In genomic region chr17:73808431-73808830, GRCm38 (mm10) we compare ENCODE assay signal across 13 mouse cellular contexts. TPM values are rescaled to one million over a fixed set of nuclear protein-coding genes. Genes with fewer than 3 reads are reported as not detected.
DNase-seq lines count a peak whose midpoint lies in the region; ATAC-seq and TF ChIP-seq lines count a peak whose summit lies in the region.
"Had no signal": no experiment of that assay in that cellular context is flagged by ENCODE, and none has a peak within 500 bp of the region (broad histone marks: within the 10 kb centered on the region; RNA-seq: fewer than 3 reads in every experiment).

No protein-coding gene starts in this region.

- no peak overlapping the region; a peak in 1 of 4 replicates for H3K4me3 ChIP-seq in MEL (ENCODE audit: control insufficient read depth in 1 of 2, insufficient read depth in 1 of 2, low read depth in 2 of 2, low read length in 2 of 2)
- H3K4me3 ChIP-seq in kidney, embryonic 15.5 days (replicated peaks): no peak overlapping the region
- 0 out of 2 replicates have a peak overlapping the region, but pooled peaks have one; percentile 17 for H3K4me3 ChIP-seq in liver, embryonic 13.5 days (replicated peaks)
- no peak overlapping the region for H3K4me3 ChIP-seq in forebrain, embryonic 10.5 days
- H3K4me3 ChIP-seq: hindbrain, embryonic 15.5 days; neural tube, embryonic 12.5 days had no signal

- TF ChIP-seq POLR2A in MEL (IDR thresholded peaks at IDR 0.05; ENCODE audit: control insufficient read depth in 1 of 2, insufficient read depth in 1 of 2, low read depth in 1 of 2, low read length in 2 of 2, poor library complexity in 1 of 2): no peak

- peaks cover 40% of the 10 kb centered on the region for H3K79me2 ChIP-seq in MEL (ENCODE audit: control insufficient read depth, insufficient read depth, low read length, poor library complexity)

- peak overlapping the region; percentile 9; the same call in 1 of the 2 replicates for H3K4me2 ChIP-seq in kidney, embryonic 15.5 days
- H3K4me2 ChIP-seq in liver, embryonic 13.5 days: peak overlapping the region; percentile 8; the same call in 1 of the 2 replicates
- H3K4me2 ChIP-seq: hindbrain, embryonic 15.5 days; neural tube, embryonic 12.5 days had no signal

- no peaks in the 10 kb centered on the region for H3K27me3 ChIP-seq in MEL (ENCODE audit: control insufficient read depth in 1 of 2, insufficient read depth in 2 of 2, low read length in 2 of 2)
- no peaks in the 10 kb centered on the region for H3K27me3 ChIP-seq in kidney, embryonic 15.5 days
- H3K27me3 ChIP-seq in liver, embryonic 13.5 days: peaks cover 16% of the 10 kb centered on the region
- H3K27me3 ChIP-seq in forebrain, embryonic 10.5 days (ENCODE audit: poor library complexity, severe bottlenecking): no peaks in the 10 kb centered on the region; the same call in 1 of the 2 replicates
- H3K27me3 ChIP-seq: hindbrain, embryonic 15.5 days; neural tube, embryonic 12.5 days had no signal

- 45% methylated on average over 6 of the region's 6 CpGs for WGBS in kidney, embryonic 15.5 days
- 70% methylated on average over 6 of the region's 6 CpGs for WGBS in liver, embryonic 13.5 days (ENCODE audit: insufficient replicate concordance)
- 90% methylated on average over 6 of the region's 6 CpGs for WGBS in forebrain, embryonic 10.5 days

- no peak for TF ChIP-seq EP300 in MEL (IDR thresholded peaks at IDR 0.05; ENCODE audit: low read depth in 1 of 2, low read length in 2 of 2)

- H3K36me3 ChIP-seq in MEL (ENCODE audit: control insufficient read depth in 1 of 2, insufficient read depth in 2 of 2, low read length in 2 of 2): peaks cover 0 to 25% of the 10 kb centered on the region in 2 experiments
- no peaks in the 10 kb centered on the region for H3K36me3 ChIP-seq in kidney, embryonic 15.5 days
- no peaks in the 10 kb centered on the region for H3K36me3 ChIP-seq in liver, embryonic 13.5 days
- H3K36me3 ChIP-seq in forebrain, embryonic 10.5 days (replicated peaks): no peaks in the 10 kb centered on the region
- H3K36me3 ChIP-seq: hindbrain, embryonic 15.5 days; neural tube, embryonic 12.5 days had no signal

- H3K27ac ChIP-seq in MEL (ENCODE audit: control insufficient read depth, low read depth, low read length): peak overlapping the region; percentile 41
- H3K27ac ChIP-seq in kidney, embryonic 15.5 days: 0 out of 2 replicates have a peak overlapping the region, but pooled peaks have one; percentile 45
- H3K27ac ChIP-seq in liver, embryonic 13.5 days: no peak overlapping the region
- H3K27ac ChIP-seq in forebrain, embryonic 10.5 days: no peak overlapping the region
- H3K27ac ChIP-seq: hindbrain, embryonic 15.5 days; macrophage; neural tube, embryonic 12.5 days had no signal

- DNase-seq in adrenal gland, postnatal 10 days: peak; percentile 19
- no peak for DNase-seq in adrenal gland, postnatal 36 days
- no peak for DNase-seq in MEL (ENCODE audit: low read depth, low spot score)
- no peak for DNase-seq in liver, embryonic 13.5 days
- DNase-seq in ovary, postnatal 14 days (ENCODE audit: low spot score): no peak
- DNase-seq in forebrain, embryonic 10.5 days (ENCODE audit: extremely low spot score, low spot score): no peak
- DNase-seq in frontal cortex, postnatal 10 days (ENCODE audit: low spot score in 2 of 2): no peak
- DNase-seq: cerebellum, postnatal 14 days; forebrain, postnatal 0 days had no signal

- ATAC-seq in kidney, embryonic 15.5 days (replicated peaks; ENCODE audit: low FRiP score): no peak
- ATAC-seq in liver, embryonic 13.5 days (ENCODE audit: low read depth): no peak
- ATAC-seq: forebrain, postnatal 0 days had no signal

- TF ChIP-seq RAD21 in MEL (IDR thresholded peaks at IDR 0.05; ENCODE audit: low read depth, low read length): no peak

- peaks cover 7 to 28% of the 10 kb centered on the region in 2 experiments for H3K4me1 ChIP-seq in MEL (ENCODE audit: control insufficient read depth in 1 of 2, insufficient read depth in 2 of 2, low read length in 2 of 2)
- peaks cover 21% of the 10 kb centered on the region for H3K4me1 ChIP-seq in kidney, embryonic 15.5 days
- H3K4me1 ChIP-seq in liver, embryonic 13.5 days (replicated peaks): peaks cover 20% of the 10 kb centered on the region
- H3K4me1 ChIP-seq in forebrain, embryonic 10.5 days: peaks cover 19% of the 10 kb centered on the region

- no peak for TF ChIP-seq CTCF in MEL (IDR thresholded peaks at IDR 0.05 in 2 of 3, conservative IDR thresholded peaks at IDR 0.05 in 1 of 3; ENCODE audit: control insufficient read depth in 1 of 3, insufficient read depth in 1 of 3, low read depth in 2 of 3, low read length in 3 of 3, poor library complexity in 1 of 3, severe bottlenecking in 1 of 3)

- no peaks in the 10 kb centered on the region for H3K9me3 ChIP-seq in MEL (replicated peaks; ENCODE audit: insufficient read depth, low read length)
- no peaks in the 10 kb centered on the region for H3K9me3 ChIP-seq in kidney, embryonic 15.5 days (replicated peaks)
- H3K9me3 ChIP-seq in liver, embryonic 13.5 days (replicated peaks): no peaks in the 10 kb centered on the region
- H3K9me3 ChIP-seq in forebrain, embryonic 10.5 days: no peaks in the 10 kb centered on the region
- H3K9me3 ChIP-seq: hindbrain, embryonic 15.5 days; neural tube, embryonic 12.5 days had no signal

- no peak overlapping the region for H3K9ac ChIP-seq in MEL (ENCODE audit: control insufficient read depth, low read depth, low read length, poor library complexity, severe bottlenecking)
- H3K9ac ChIP-seq in kidney, embryonic 15.5 days: no peak overlapping the region
- no peak overlapping the region for H3K9ac ChIP-seq in liver, embryonic 13.5 days
- H3K9ac ChIP-seq: forebrain, postnatal 0 days; hindbrain, embryonic 15.5 days; neural tube, embryonic 12.5 days had no signal

TF ChIP-seq in MEL, 35 proteins besides CTCF, POLR2A, EP300 and RAD21:
- TF ChIP-seq HCFC1 (IDR thresholded peaks at IDR 0.05; ENCODE audit: low read depth, low read length) (no peak), NELFE (IDR thresholded peaks at IDR 0.05; ENCODE audit: low read depth, low read length) (no peak), TBP (IDR thresholded peaks at IDR 0.05; ENCODE audit: low read depth, low read length) (no peak), SMC3 (IDR thresholded peaks at IDR 0.05; ENCODE audit: low read depth, low read length) (no peak)

RNA-seq across cellular contexts. Expression of gene Ehd3, which starts 4.5 kb away (rescaled TPM):
- total RNA-seq in adrenal gland, postnatal 10 days (2021): 10 to 100 TPM; 41.0 to 70.0 TPM
- 100 to 1,000 TPM in 1 of 2 experiments, 10 to 100 TPM in 1; 59.7 to 127 TPM for total RNA-seq in adrenal gland, postnatal 36 days (2021)
- 29.1 and 38.7 TPM in 2 replicates for total RNA-seq in MEL (2012; rRNA removed)
- polyA plus RNA-seq in MEL (2012; ENCODE audit: insufficient read depth in 1 of 2, insufficient read length in 2 of 2, low read depth in 1 of 2, low replicate concordance in 2 of 2, missing spikeins in 1 of 2): 10 to 100 TPM in 1 of 2 experiments, not detected in 1; 62.9 TPM
- polyA plus RNA-seq in kidney, embryonic 15.5 days (2015; fragmentation: Nextera tagmentation; extraction: Ambion mirVana): 18.2 and 21.3 TPM in 2 replicates
- 16.4 and 24.3 TPM in 2 replicates for polyA plus RNA-seq in liver, embryonic 13.5 days (2015; fragmentation: Nextera tagmentation; extraction: Ambion mirVana)
- polyA plus RNA-seq in forebrain, embryonic 10.5 days (2016; fragmentation: Nextera tagmentation; extraction: Ambion mirVana): 9.9 and 10.9 TPM in 2 replicates

Comparison
In these comparisons a context has a peak if more than half of its experiments do, and no peak if none do; other contexts are left out.
1. H3K27ac ChIP-seq: peak in MEL (single experiment) and kidney, embryonic 15.5 days (single experiment); none in liver, embryonic 13.5 days (single experiment) and forebrain, embryonic 10.5 days (single experiment).